Mouse (Mus musculus) frontal cortex, postnatal 10 days (tissue): ENCODE data around the gene Gabarapl1.

Experiments
- DNase-seq, 2 experiments: peaks; one replicate each; pipeline ENCODE4 v3.0.0; 2022; ENCODE audit warnings: low spot score in 2 of 2, mixed read lengths in 1 of 2

Gabarapl1 gene

GRCm38 (mm10) chr6:129535723-129536122, 2.8 kb downstream of the Gabarapl1 start:
- no peak for DNase-seq

DNA sequence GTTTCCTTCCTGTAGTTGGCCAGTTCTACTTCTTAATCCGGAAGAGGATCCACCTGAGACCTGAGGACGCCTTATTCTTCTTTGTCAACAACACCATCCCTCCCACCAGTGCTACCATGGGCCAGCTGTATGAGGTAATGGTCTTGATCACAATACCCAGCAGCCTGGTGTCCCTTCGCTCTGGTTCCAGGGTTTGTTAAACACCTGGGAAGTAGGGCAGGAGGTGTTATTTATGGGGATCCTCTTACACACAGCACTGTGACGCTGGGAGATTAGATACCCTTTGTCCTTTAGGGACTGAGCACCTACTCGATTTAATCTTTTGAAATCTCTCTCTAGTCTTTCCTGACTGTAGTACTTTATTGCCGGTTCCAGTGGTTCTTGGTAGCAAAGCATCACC, 5.6 kb downstream of the Gabarapl1 start:
- no peak for DNase-seq

- peak in 1 of 2 experiments; percentile 28 for DNase-seq
Measured at GRCm38 (mm10) chr6:129541931-129542330, 9.0 kb downstream of the Gabarapl1 start.

GRCm38 (mm10) chr6:129542540-129542939, 9.6 kb downstream of the Gabarapl1 start:
- no peak for DNase-seq

GRCm38 (mm10) chr6:129543709-129544606, 11.0 kb downstream of the Gabarapl1 start:
- peak; percentile 34 to 70 for DNase-seq

DNA sequence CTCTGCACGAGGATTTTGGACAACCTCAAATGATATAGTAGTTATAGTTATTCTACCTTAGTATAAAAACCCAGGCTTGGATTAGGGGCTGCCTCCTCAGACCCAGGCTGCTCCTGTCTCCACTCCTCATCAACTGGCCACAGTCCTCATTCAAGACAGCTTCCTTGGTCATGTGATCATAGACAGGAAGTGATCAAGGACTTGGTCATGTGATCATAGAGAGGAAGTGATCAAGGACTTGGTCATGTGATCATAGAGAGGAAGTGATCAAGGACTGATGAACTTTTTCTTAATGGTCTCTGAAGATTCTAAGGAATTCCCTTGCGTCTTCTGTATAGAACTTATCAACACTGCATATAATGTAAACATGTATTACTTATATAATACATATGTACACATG, 14.3 kb downstream of the Gabarapl1 start:
- DNase-seq: no peak

GRCm38 (mm10) chr6:129548009-129548408, 15.0 kb downstream of the Gabarapl1 start:
- no peak for DNase-seq

DNA sequence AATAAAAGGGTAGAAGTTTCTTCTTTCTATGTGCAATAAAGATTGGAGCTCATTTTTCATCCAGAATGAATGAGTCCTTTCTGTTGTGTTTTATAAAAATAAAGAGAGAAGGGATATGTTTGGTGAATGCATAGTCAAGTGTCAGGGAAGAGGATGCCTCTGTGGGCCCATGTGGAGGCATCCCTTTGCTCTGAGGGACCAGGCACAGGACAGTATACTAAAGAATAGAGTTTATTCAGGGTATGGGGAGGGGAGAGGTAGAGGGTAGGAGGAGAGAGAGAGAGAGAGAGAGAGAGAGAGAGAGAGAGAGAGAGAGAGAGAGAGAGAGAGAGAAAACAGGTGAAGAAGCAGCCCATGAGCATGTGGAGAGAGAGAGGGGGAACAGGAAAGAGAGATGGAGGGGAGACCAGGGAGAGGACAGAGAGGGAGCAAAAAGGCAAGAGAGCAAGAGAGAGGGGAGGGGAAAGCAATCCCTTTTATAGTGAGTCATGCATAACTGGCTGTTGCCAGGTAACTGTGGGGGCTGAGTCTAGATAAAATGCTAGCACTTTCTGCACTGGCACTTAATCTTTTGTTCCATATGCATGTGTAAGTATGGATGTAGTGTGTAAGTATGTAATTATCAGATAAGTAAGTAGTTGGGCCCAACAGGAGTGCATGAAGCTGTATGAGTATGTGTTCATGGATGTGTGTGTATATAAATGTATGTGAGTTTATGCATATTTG, 24.5 kb downstream of the Gabarapl1 start:
- DNase-seq: no peak

GRCm38 (mm10) chr6:129558946-129559640, 26.1 kb downstream of the Gabarapl1 start:
- DNase-seq: peak in 1 of 2 experiments; percentile 65

DNA sequence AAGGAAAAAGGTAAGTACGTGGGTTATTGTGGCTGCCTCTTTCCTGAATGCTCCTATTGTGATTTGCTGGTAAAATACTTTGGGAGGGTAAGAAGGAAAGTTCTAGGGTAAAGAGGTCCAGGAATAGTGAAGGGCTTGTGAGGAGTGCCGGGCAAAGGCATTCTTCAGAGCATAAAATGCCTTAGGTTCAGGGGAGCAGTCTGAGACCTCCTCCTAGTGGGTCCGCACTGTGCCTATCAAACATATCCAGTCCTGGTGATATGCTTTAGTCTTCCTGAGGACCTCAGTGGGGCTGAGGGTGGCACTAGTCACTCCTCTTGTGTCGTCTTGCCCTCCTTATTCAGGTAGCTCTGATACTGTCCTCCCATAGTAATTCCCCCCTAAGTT, 26.7 kb downstream of the Gabarapl1 start:
- no peak for DNase-seq

GRCm38 (mm10) chr6:129565257-129565656, 32.3 kb downstream of the Gabarapl1 start:
- DNase-seq: no peak

GRCm38 (mm10) chr6:129575315-129575714, 42.4 kb downstream of the Gabarapl1 start:
- no peak for DNase-seq

DNA sequence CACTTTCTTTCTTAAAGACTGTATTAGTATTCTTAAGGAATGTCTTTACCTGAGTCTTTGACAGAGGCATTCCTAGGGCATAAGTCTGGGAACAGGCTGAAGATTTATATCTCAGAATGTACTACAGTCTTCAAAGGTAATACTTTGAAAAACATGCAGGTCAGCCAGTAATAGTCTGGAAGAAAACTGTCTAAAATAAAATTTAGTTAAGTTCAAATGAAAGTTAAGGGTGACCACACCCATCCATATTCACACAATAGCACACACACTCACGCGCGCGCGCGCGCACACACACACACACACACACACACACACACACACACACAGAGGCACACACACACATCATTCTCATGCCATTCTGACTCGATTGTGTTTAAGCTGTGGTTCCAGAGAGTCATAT, 44.6 kb downstream of the Gabarapl1 start, which contains the start of gene Klre1:
Gene Klre1 (plus strand): TSS at position 301 of the 400 bp plus-strand sequence.
- no peak for DNase-seq

DNA sequence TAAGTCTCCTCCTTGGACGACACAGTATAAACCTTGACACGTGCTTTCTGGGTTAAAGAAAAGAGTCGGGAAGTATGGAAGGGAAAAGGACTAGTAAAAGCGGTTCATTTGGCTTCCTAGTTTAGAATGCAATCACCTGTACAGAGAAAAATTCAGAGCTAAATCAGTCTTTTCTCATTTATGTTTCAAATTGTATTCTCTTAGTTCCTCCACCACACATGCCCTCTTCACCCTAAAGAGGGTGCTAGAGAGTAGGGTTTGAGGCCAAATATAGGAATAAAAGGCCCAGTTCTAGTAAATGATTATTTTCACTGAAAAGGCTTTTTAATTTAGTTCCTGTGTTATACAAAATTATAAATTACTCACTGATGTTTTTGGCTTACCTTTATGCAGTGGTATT, 48.3 kb downstream of the Gabarapl1 start:
- no peak for DNase-seq

DNA sequence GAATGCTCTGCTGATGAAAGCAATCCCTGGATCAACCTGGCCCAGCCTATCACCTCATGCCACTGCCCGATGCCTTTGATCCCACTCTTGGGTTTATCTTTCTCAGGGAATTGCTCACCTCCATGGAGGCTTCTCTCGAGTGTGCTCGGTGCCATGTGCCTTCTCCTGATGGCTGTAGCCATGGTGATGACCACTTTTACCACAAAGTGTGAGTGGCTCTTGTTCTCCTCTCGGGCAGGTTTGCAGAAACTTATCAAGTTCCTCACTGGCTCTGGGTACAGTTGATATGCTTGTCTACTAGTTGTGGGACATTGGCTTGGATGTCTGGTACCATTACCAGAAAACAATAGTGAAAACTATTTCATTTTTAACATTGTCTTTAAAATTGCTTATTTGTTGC, 48.9 kb downstream of the Gabarapl1 start:
- no peak for DNase-seq

- DNase-seq: no peak
Measured at GRCm38 (mm10) chr6:129583014-129583413, 50.1 kb downstream of the Gabarapl1 start.

DNA sequence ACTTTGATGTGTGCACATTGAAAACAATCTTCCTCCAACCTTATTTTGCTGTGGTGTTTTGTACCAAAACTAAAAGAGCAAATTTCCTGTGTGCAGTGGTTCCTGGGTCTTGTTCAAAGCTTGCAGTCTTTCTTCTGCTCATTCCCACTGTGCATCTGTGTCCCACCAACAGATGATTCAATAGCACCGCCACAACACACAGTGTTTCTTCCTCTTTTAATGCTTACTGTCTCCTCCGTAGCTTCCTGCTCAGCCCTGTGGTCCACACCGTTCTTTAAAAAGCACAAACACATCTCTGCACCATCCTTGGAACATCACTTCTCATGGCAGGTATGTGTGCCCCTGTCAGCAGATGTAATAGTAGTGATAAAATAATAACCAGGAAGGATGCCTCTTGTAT, 58.5 kb downstream of the Gabarapl1 start, which contains the start of gene Klrd1:
Gene Klrd1 (plus strand): TSS at position 275 of the 400 bp plus-strand sequence.
- no peak for DNase-seq
